14 mouse cellular contexts compared by ENCODE assay signal in genomic region chr17:70470970-70471371, GRCm38 (mm10).
DNase-seq lines count a peak whose midpoint lies in the region; ATAC-seq lines count a peak whose summit lies in the region.
"Had no signal": no experiment of that assay in that cellular context is flagged by ENCODE, and none has a peak within 500 bp of the region (broad histone marks: within the 10 kb centered on the region; RNA-seq: fewer than 3 reads in every experiment).

No protein-coding gene starts in this region.

- DNase-seq in layer of hippocampus, adult 11-12 months (ENCODE audit: low spot score), result peak; percentile 71
- no peak for DNase-seq in layer of hippocampus, postnatal 10 days (ENCODE audit: low spot score in 2 of 2)
- DNase-seq in frontal cortex, adult 2 months (ENCODE audit: extremely low spot score in 1 of 2, low spot score in 1 of 2), result peak; percentile 86 to 89
- DNase-seq in left cerebral cortex, adult 18-20 months (ENCODE audit: low spot score in 2 of 2), result peak; percentile 76 to 84
- DNase-seq in right cerebral cortex, postnatal 14 days, result peak; percentile 21
- no peak for DNase-seq in gastrocnemius, postnatal 14 days
- no peak for DNase-seq in kidney, postnatal 36 days
- DNase-seq: adrenal gland, postnatal 10 days; cerebellum, adult 9-11 months; kidney, adult 11 months; kidney, postnatal 10 days; liver, embryonic 13.5 days had no signal

- intact Hi-C loops in gastrocnemius, postnatal 14 days (cut with DNase I; ENCODE audit: low total_unique reads), result no loop called here

- no peak for ATAC-seq in activated CD4-positive, CD25-positive, alpha-beta regulatory T cell, adult 4 months
- ATAC-seq: forebrain, embryonic 14.5 days had no signal

Comparison
In these comparisons a context has a peak if more than half of its experiments do, and no peak if none do; other contexts are left out.
1. DNase-seq: peak in layer of hippocampus, adult 11-12 months (single experiment), frontal cortex, adult 2 months (2 of 2), left cerebral cortex, adult 18-20 months (2 of 2) and right cerebral cortex, postnatal 14 days (single experiment); none in layer of hippocampus, postnatal 10 days (0 of 2), gastrocnemius, postnatal 14 days (single experiment) and kidney, postnatal 36 days (0 of 2).